Mouse (Mus musculus) liver, embryonic 11.5 days (tissue): ENCODE results near the gene Trim2. TPM values are rescaled to one million over a fixed set of nuclear protein-coding genes. Genes with fewer than 3 reads are reported as not detected.
A peak's percentile ranks its signal among the peaks of the same experiment; 100 is the strongest.

Experiments used
- ATAC-seq: fragments of 200-750 bp; cut with Nextera tagmentation; replicated peaks from 2 replicates; pipeline ENCODE4 v1.8.0; 2017; ENCODE audit warnings: moderate number of reproducible peaks, mild to moderate bottlenecking, moderate TSS enrichment, moderate library complexity; ENCODE audit not compliant: low FRiP score
- DNase-seq: peaks from one replicate; pipeline ENCODE4 v3.0.0-alpha.2; 2017; ENCODE audit warnings: low spot score
- H3K27ac ChIP-seq: fragments of 300-500 bp; sonication (generic); 2 replicates; pipeline ENCODE4 v1.5.1; 2014; ENCODE audit warnings: mild to moderate bottlenecking, low read depth, low read length, control low read depth
- H3K27me3 ChIP-seq: fragments of 300-500 bp; sonication (generic); replicated peaks from 2 replicates; pipeline ENCODE4 v1.6.1; 2014; ENCODE audit warnings: low read length, mixed read lengths; ENCODE audit not compliant: control insufficient read depth, insufficient read depth
- H3K36me3 ChIP-seq: fragments of 300-500 bp; sonication (generic); 2 replicates; pipeline ENCODE4 v1.6.1; 2014; ENCODE audit warnings: mild to moderate bottlenecking, low read length, moderate library complexity, mixed read lengths; ENCODE audit not compliant: control insufficient read depth, insufficient read depth
- H3K4me1 ChIP-seq: fragments of 300-500 bp; sonication (generic); replicated peaks from 2 replicates; pipeline ENCODE4 v1.6.1; 2014; ENCODE audit warnings: low read length, mixed read lengths; ENCODE audit not compliant: control insufficient read depth, insufficient read depth
- H3K4me2 ChIP-seq: fragments of 300-500 bp; sonication (generic); 2 replicates; pipeline ENCODE4 v1.6.1; 2014; ENCODE audit warnings: mild to moderate bottlenecking, control low read depth, moderate library complexity
- H3K4me3 ChIP-seq: fragments of 300-500 bp; sonication (generic); 2 replicates; pipeline ENCODE4 v1.5.1; 2014; ENCODE audit warnings: low read depth, low read length, control low read depth
- H3K9ac ChIP-seq: fragments of 300-500 bp; sonication (generic); 2 replicates; pipeline ENCODE4 v1.6.1; 2014; ENCODE audit warnings: low read depth, low read length, control low read depth
- H3K9me3 ChIP-seq: fragments of 300-500 bp; sonication (generic); 2 replicates; pipeline ENCODE4 v1.6.1; 2016; ENCODE audit warnings: low read length, inconsistent platforms, mixed read lengths; ENCODE audit not compliant: control insufficient read depth
- WGBS: fragments of 180-500 bp; shearing (Covaris S2); extraction: QIAGEN DNeasy Blood & Tissue Kit; methylation state at CpG from one replicate; pipeline ENCODE4 v1.1.7; 2014; 5-methylcytosine and 5-hydroxymethylcytosine counted together
- polyA plus RNA-seq: library from polyadenylated mRNA; unstranded; fragments of >200 nt; fragmentation: Nextera tagmentation; extraction: Ambion mirVana; gene quantifications from 2 replicates; pipeline ENCODE4 v1.2.1, GENCODE M21; 2014

Trim2 gene
- polyA plus RNA-seq, 1 experiment from 2014 or later, result 8.2 TPM

- H3K4me3 ChIP-seq, result no peak overlapping the region
- no peak overlapping the region for H3K4me2 ChIP-seq
- 67% methylated on average over 4 of the region's 4 CpGs for WGBS
- DNase-seq (no peak), ATAC-seq (no peak)
- no peaks in the 10 kb centered on the region for H3K9me3 ChIP-seq
- no peak overlapping the region for H3K27ac ChIP-seq
- peaks cover 4% of the 10 kb centered on the region; the same call in 1 of the 2 replicates for H3K27me3 ChIP-seq
- H3K4me1 ChIP-seq, result no peaks in the 10 kb centered on the region; the same call in 1 of the 2 replicates
- H3K9ac ChIP-seq, result no peak overlapping the region
- H3K36me3 ChIP-seq, result no peaks in the 10 kb centered on the region
These were observed 17.7 kb downstream of the Trim2 start for GRCm38 (mm10) chr3:84288931-84289330.

DNA sequence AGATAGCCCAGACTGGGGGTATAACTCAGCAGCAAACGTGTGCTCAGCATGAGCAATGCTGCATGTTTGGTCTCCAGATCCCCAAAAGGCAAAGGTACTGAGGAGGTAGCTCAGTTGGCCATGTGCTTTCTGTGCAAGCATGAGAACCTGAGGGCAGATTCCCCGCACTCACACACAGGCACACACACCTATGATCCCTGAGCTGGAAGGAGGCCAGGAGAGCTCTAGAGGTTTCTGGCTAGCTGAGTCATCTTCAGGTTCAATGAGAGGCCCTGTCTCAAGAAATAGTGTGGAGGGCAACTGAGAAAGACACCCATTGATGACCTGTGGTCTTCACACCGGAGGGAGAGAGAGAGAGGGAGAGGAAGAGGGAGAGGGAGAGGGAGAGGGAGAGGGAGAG is 19.4 kb downstream of the Trim2 start:
- no peak overlapping the region for H3K27ac ChIP-seq
- H3K4me2 ChIP-seq, result no peak overlapping the region
- no peaks in the 10 kb centered on the region for H3K9me3 ChIP-seq
- H3K27me3 ChIP-seq, result peaks cover 4% of the 10 kb centered on the region; the same call in 1 of the 2 replicates
- no peak for DNase-seq
- no peaks in the 10 kb centered on the region for H3K36me3 ChIP-seq
- H3K4me3 ChIP-seq, result no peak overlapping the region
- peaks cover 1% of the 10 kb centered on the region; the same call in 1 of the 2 replicates for H3K4me1 ChIP-seq
- no peak for ATAC-seq
- WGBS, result 63% methylated on average over 2 of the region's 3 CpGs
- no peak overlapping the region for H3K9ac ChIP-seq

DNA sequence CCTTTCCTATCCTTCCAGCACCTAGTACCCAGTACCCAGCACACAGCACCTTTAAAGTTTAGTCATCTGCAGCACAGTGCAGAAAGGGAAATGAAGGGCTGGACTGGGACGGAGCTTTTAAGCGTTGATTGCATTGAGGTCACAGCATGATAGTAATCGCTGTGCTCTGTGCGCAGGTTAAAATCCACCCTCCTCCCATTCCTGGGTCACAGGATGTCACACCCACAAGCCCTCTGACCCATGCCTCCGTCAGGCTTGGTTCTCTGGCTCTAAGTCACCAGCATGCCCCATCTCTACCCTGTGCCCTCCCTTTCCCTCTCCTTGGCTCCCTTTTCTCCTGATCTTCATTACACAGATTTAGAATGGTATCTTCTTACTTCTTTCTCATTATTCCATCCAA is 20.4 kb downstream of the Trim2 start:
- ATAC-seq, result no peak
- 73% methylated on average over 5 of the region's 5 CpGs for WGBS
- Histone ChIP-seq H3K4me3 (no peak overlapping the region), H3K27ac (no peak overlapping the region), H3K4me2 (no peak overlapping the region), H3K36me3 (no peaks in the 10 kb centered on the region), H3K27me3 (peaks cover 4% of the 10 kb centered on the region; the same call in 1 of the 2 replicates), H3K9me3 (no peaks in the 10 kb centered on the region), H3K4me1 (peaks cover 3% of the 10 kb centered on the region; the same call in 1 of the 2 replicates), H3K9ac (no peak overlapping the region)
- no peak for DNase-seq

GRCm38 (mm10) chr3:84284796-84285195 is 21.9 kb downstream of the Trim2 start:
- Histone ChIP-seq H3K36me3 (no peaks in the 10 kb centered on the region), H3K27me3 (peaks cover 2% of the 10 kb centered on the region; the same call in 1 of the 2 replicates), H3K4me3 (no peak overlapping the region), H3K4me1 (peaks cover 3% of the 10 kb centered on the region; the same call in 1 of the 2 replicates), H3K9ac (no peak overlapping the region), H3K27ac (no peak overlapping the region), H3K4me2 (no peak overlapping the region), H3K9me3 (no peaks in the 10 kb centered on the region)
- 78% methylated on average over 3 of the region's 3 CpGs for WGBS
- no peak for DNase-seq
- ATAC-seq, result no peak; the same call in 1 of the 2 replicates

DNA sequence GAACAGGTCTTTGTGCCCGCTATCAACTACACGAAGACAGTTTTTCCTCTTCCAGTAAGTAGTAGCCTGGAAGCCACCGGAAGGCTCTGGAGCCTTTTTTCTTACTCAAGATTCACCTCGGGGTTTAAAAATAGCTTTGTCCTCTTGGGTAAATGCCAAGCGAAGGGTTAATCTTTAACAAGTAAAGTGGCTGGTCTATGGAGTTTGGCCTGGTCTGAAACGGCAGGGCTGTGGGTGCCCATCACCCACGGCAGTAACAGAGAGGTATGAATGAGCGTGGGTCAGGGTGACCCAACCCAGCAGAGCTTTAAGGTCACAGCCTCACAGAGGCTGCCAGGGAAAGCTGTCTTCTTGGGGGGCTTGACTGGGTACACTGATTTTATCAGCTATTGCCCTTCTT is 23.2 kb downstream of the Trim2 start:
- Histone ChIP-seq H3K9me3 (no peaks in the 10 kb centered on the region), H3K9ac (no peak overlapping the region), H3K36me3 (no peaks in the 10 kb centered on the region), H3K4me3 (no peak overlapping the region), H3K27me3 (peaks cover 2% of the 10 kb centered on the region; the same call in 1 of the 2 replicates), H3K27ac (peak overlapping the region; percentile 52), H3K4me1 (peaks cover 3% of the 10 kb centered on the region; the same call in 1 of the 2 replicates), H3K4me2 (no peak overlapping the region)
- peak; percentile 63 for ATAC-seq
- 59% methylated on average over 8 of the region's 8 CpGs for WGBS
- no peak for DNase-seq

DNA sequence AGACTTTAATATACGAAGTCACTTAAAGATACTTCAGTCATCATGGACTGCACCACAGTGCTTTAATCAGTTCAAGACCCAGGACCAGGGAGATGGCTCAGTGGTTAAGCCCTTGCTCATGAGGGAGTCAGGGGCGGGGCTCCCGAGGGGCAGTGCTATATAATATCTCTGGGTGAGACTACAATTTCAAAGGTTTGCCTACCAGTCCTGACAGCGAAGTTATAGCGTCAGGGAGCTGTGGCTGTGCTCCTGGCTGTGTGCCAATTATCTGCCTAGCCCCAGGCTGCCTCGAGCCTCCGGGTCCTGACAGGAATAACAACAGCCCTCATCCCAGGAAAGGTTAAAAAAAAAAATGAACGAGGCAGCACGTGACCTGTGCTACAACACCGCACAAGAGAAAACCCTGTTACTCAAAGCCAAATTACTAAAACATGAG is 24.7 kb downstream of the Trim2 start:
- no peak overlapping the region for H3K4me2 ChIP-seq
- no peak overlapping the region for H3K4me3 ChIP-seq
- H3K27ac ChIP-seq, result no peak overlapping the region
- ATAC-seq (no peak), DNase-seq (no peak)
- H3K27me3 ChIP-seq, result peaks cover 2% of the 10 kb centered on the region; the same call in 1 of the 2 replicates
- WGBS, result 55% methylated on average over 10 of the region's 10 CpGs
- 0 out of 2 replicates have a peak, but pooled peaks cover 3% of the 10 kb centered on the region for H3K4me1 ChIP-seq
- H3K9ac ChIP-seq, result no peak overlapping the region
- no peaks in the 10 kb centered on the region for H3K9me3 ChIP-seq
- H3K36me3 ChIP-seq, result no peaks in the 10 kb centered on the region

- Histone ChIP-seq H3K4me3 (no peak overlapping the region), H3K36me3 (no peaks in the 10 kb centered on the region), H3K9me3 (no peaks in the 10 kb centered on the region), H3K27ac (no peak overlapping the region), H3K4me2 (no peak overlapping the region), H3K4me1 (0 out of 2 replicates have a peak, but pooled peaks cover 3% of the 10 kb centered on the region), H3K9ac (no peak overlapping the region), H3K27me3 (no peaks in the 10 kb centered on the region)
- DNase-seq (no peak), ATAC-seq (no peak)
- WGBS, result 76% methylated on average over 4 of the region's 4 CpGs
These were observed 27.9 kb downstream of the Trim2 start for GRCm38 (mm10) chr3:84278809-84279208.

DNA sequence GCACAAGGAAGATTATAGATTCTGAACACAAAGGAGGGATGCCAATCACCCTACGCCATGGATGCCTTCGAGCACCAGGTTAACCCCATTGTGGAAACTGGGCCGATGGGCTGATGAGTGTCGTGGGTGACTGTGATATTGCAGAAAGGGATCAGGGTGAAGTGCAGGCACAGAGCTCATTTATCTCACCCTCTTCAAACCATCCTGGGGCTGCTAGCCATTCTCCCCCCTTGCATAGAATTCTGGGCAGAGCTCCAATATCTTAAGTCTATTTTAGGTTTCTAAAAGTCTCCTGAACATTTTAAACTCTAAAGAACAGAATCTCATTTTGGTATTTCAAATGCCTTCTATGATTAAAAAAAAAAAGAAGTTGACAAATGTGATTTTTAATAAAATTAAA is 31.6 kb downstream of the Trim2 start:
- Histone ChIP-seq H3K27me3 (no peaks in the 10 kb centered on the region), H3K4me1 (peaks cover 21% of the 10 kb centered on the region), H3K36me3 (no peaks in the 10 kb centered on the region), H3K9ac (no peak overlapping the region), H3K27ac (no peak overlapping the region), H3K9me3 (no peaks in the 10 kb centered on the region), H3K4me3 (no peak overlapping the region), H3K4me2 (no peak overlapping the region)
- ATAC-seq (no peak), DNase-seq (no peak)
- 87% methylated on average over 4 of the region's 4 CpGs for WGBS

- H3K4me1 ChIP-seq, result peaks cover 30% of the 10 kb centered on the region
- no peaks in the 10 kb centered on the region for H3K36me3 ChIP-seq
- H3K9me3 ChIP-seq, result no peaks in the 10 kb centered on the region
- H3K27me3 ChIP-seq, result 0 out of 2 replicates have a peak, but pooled peaks cover 4% of the 10 kb centered on the region
- H3K27ac ChIP-seq, result no peak overlapping the region
- H3K4me2 ChIP-seq, result no peak overlapping the region
- ATAC-seq (no peak), DNase-seq (no peak)
- no peak overlapping the region for H3K9ac ChIP-seq
- no peak overlapping the region for H3K4me3 ChIP-seq
- 81% methylated on average over 10 of the region's 10 CpGs for WGBS
These were observed 34.2 kb downstream of the Trim2 start for GRCm38 (mm10) chr3:84272293-84273015.
